Mouse (Mus musculus): Measurements from ENCODE around the gene Cbx4.

Gene Cbx4

GRCm38 (mm10) chr11:119084446-119085278 is 1.4 kb downstream of the Cbx4 start:
- no peak for DNase-seq (ENCODE audit: low spot score)

DNA sequence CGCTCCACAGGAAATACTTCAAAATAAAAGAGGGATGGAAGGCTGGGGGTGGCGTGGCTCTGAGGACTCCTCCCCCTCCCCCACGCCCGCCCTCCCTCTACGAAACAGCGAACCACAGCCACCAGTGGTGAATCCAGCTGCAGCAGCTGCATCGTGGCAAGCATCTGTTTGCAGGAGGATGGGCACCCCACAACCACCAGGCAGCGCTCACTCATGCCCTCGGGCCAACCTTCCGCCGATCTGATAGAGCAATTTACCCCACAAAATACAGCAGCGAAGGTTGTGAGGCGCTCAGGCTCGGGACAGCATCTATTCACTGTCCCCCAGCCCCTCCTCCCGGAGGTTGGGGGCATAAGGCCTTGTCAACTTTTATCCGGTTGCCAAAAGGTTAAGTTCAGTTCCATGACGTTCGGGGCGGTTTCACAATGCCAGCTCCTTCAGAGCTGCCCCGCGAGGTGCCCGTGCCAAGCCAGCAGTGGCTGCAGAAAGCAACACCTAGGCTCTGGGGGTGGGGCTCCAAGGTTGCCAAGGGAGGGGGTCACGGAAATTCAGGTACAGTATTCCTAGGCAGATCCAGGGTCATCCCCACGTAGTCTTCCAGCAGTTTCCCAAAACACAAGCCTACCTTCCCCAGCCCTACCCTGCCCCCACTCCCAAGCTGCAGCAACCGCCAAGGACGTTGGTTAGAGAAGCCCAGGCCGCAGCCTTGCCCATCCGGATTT is 2.1 kb downstream of the Cbx4 start:
- DNase-seq (ENCODE audit: low spot score): peak; percentile 81

GRCm38 (mm10) chr11:119082638-119083599 is 3.1 kb downstream of the Cbx4 start:
- peak; percentile 50 for DNase-seq (ENCODE audit: low spot score)

DNA sequence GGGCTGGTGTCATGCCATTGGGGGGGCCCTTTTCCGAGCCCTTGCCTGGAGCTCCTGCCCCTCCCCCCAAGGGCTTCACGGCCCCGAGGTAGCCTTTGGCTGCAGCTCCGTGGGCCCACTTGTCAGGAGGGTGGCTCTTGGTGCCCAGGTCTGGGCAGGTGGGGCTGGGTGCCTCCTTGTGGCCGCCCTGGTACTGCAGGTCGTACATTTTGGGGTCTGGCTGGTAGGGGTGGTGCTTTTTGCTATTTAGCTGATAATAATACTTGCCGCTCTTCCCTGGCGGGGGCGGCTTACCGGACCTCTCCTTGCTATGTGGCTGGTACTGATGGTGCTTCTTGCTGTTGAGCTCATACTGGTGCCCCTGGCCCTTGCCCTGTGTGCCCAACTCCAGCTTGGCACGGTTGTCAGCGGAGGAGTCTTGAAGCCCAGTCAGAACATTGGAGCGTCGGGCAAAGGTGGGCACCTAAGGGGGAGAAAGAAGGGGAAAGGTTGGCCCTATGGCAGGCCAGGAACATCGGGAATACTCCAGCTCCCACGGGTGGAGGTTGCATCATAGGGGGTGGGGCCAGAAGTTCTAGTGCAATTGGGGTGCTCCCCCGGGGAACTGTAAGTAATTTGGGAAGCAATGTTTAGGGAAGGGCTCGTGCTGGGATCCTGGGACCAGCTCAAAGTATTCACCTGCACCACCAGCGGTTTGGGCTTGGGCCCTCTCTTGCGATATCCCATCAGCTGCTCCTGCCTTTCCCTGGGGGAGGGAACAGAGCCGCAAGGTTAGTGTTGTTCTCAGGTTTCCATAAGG is 4.0 kb downstream of the Cbx4 start:
- DNase-seq (ENCODE audit: low spot score): peak; percentile 62

DNA sequence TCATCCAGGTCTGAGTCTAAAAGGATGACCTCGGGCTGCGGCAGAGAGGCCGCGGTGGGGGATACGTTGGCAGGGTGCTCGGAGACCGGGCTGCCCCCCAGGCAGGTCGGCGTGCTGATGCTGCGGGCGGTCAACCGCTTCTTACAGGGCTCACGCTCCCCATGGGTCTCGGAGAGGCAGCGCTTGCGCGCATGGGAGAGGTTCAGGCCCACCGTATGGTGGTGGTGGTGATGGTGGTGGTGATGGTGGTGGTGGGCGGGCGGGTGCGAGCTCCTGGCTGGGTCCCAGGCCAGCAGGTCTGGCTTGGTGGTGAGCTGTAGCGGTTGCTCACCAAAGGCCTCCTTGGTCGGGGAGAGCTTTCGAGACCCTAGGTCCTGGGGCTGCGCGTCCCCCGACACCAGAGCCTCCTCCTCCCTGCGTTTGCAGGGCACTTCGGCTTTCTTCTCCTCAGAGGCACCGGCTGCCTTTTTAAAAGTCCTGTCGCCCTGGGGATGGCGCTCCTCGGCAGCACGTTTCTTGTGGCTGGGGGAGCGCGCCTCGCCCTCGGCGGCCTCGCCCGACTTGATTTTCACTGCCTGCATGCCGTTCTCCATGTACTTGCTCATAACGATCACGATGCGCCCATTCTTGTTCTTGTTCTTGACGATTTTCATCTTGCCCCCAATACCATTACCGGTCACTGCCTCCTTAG is 4.7 kb downstream of the Cbx4 start:
- no peak for DNase-seq (ENCODE audit: low spot score)

GRCm38 (mm10) chr11:119080461-119081147 is 5.4 kb downstream of the Cbx4 start:
- DNase-seq (ENCODE audit: low spot score): no peak

DNA sequence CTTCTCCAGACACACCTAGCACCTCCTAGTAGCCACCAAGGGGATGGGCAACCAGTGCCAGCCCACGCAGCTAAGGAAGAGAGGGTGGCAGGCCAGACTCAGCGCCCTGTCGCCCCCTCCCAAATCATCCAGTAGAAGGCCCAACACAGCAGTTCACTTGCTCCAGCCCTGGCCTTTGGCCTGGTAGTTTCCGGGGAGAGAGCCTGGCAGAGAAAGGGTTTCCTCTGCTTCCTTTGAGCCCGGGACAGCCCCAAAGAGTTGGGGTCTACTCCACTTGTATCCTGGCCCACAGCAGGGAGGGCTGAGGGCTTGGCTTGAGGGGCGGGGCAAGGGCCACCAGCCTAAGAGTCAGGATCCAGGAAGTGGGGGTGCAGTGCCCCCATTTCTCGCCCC is 6.6 kb downstream of the Cbx4 start:
- no peak for DNase-seq (ENCODE audit: low spot score)

DNA sequence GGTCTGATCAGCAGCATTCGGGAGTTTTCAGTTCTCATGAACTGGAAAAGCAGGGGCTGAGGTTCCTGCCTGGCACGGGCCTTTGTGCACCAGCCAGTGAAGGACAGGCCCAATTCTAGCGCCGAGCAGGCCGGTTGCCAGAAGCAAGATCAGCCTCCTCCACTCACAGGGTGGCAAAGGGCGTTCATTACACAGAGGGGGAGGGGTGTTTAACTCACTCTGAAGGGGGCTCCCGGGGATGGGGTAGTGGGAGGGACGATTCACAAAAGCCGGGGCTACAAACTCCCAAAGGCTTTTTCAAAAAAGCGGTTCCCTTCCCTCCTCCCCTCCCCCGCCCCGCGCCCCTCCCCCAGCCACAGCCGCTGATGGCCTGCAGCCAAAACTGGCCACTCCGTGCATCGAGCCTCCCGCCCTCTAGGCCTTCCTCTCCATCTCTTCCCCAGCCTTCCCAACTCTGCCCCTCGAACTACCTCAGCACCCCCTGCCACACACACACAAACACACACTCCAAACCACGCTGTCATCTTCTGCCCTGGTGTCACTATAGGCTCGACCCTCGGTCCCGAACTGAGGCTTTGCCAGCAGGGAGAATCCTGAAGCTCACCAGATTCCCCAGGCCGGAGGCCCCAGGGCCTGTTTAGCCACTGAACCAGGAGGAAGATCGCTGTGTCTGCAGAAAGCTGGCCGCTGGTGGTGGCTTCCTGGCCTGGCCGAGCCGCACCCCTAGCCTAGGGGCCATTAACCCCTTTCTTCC is 7.2 kb downstream of the Cbx4 start:
- no peak for DNase-seq (ENCODE audit: low spot score)

- DNase-seq (ENCODE audit: low spot score): no peak
Measured at GRCm38 (mm10) chr11:119077755-119078154, 8.3 kb downstream of the Cbx4 start.

DNA sequence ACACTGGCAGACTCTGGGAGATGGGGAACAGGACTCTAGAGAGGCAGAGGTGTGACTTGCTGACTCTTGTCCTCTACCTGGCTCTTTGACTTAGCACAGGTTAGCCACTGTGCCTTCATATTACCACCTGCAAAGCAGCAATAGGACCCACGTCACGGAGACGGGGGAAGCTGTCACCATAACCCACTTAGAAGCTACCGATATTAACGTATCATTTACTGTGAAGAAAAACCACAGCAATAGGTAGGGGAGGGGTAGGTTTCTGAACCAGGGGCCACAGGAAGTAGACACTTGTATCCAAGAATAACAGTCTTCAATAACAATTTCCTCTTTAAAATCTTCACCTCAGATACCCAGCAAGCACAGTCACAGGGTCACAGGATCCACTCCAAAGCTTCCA is 10.2 kb downstream of the Cbx4 start:
- DNase-seq (ENCODE audit: low spot score): peak; percentile 89

DNA sequence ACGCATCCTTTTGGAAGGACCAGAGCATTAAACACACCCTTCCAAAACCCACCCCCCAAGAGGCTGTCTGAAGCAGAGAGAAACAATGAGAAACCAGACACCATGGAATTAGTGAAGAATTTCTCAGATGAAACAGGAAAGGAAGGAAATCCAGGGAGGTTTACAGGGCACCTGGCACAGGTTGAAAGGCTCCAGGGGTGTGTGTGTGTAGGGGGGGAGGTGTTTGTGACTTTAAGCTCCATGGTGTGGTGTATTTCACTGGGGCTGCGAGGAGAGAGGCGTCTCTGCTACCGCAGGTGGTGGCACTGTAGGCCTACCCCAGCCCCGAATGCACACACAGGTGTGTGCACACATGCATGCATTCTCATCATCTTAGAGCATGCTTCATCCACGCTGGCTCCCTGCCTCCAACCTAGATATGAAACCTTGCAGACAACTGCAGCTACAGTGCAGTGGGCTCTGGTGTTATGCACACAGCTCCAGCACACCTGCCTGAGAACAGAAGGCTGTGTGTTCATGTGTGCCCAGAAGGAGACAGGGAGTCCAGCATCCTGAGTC is 12.1 kb downstream of the Cbx4 start:
- no peak for DNase-seq (ENCODE audit: low spot score)

DNA sequence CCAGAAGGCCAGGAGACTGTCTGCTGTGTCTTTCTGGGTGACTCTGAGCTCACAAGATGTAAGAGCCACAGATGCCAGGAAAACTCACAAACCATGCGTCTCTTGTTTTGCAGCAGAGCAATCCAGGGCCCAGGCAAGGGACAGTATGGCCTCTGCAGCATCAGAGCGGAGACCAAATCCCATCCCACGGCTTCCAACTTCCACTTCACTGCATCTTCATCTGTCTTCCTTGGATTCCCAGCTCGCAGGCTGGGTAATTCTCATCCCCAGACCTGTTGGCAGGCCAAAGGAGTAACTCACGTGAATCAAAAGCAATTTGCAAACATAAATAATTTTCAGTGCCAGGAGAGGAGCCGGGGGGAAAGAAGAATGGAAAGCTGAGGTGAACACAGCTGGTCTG is 13.0 kb downstream of the Cbx4 start:
- DNase-seq (ENCODE audit: low spot score): no peak

GRCm38 (mm10) chr11:119072239-119072638 is 13.8 kb downstream of the Cbx4 start:
- DNase-seq (ENCODE audit: low spot score): no peak

DNA sequence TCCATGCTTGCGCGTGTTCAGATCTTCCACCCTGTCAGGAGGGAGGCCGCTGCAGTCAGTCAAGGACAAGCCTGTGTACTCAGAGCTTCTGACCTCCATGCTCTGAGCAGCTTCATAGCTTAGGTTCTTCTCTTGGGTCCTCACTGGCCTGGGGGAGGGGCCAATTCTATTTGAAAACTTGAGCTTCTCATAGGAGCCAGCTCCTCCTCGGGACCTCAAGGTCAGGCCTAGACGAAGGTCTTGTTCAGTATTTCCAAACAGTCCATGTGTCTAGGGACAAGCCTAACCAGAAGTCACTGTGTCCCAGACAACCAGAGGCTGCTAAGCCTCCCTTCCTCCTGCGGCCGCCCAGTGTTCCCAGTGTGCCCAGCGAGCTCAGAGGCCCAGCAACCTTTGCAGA is 19.2 kb downstream of the Cbx4 start:
- no peak for DNase-seq (ENCODE audit: low spot score)

- DNase-seq (ENCODE audit: low spot score): no peak
Measured at GRCm38 (mm10) chr11:119059256-119059655, 26.8 kb downstream of the Cbx4 start.

DNA sequence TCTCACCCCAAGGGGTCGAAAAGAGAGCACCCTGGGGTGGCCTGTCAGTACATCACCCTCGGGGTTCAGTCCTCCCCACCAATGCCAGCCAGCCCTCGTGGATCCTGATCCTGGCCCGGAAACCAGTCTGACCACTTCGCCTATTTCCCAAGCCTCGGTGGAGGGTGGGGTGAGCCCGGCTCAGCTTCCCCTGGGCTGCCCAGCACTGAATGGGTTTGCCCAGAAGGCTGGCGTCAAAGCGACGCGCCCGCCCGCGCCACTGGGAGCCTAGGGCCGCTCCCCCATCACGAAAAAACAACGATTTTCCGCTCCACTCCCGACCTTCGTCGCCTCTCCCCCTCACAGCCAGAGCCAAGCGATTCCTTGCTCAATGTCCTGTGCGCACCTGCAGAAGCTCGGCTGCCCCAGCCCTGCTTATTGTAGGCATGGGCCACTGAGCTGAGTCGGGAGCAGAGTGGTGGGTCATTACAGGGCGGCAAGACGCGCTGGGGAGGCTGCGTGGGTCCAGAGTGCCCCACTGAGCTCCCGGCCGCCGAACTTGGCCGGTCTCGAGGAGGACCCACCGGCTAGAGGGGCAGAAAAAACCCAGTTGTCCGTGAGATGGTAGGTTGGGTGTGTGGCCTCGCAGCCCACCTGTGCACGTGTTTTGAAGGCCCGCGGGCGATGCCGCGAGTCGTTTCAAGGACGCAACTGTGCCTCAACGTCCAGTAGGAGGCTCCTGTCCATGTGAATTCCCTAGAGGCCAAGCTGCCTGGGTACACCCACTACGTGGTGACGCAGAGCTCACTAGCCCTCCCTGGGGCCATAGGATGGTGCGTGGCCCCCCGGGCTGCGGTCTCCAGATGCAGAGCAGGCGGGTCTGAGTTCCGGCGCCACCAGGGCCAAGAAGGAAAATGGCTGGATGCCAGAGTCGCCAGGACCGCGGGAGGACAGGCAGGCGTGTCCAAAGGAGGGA is 27.7 kb downstream of the Cbx4 start:
- DNase-seq (ENCODE audit: low spot score): no peak

- no peak for DNase-seq (ENCODE audit: low spot score)
Measured at GRCm38 (mm10) chr11:119057291-119057690, 28.7 kb downstream of the Cbx4 start.
